Mouse (Mus musculus): Measurements from ENCODE around the gene 4933415A04Rik. TPM values are rescaled to one million over a fixed set of nuclear protein-coding genes. Genes with fewer than 3 reads are reported as not detected.

Gene 4933415A04Rik
- total RNA-seq, 2 experiments from 2014 or later = 1.9 to 2.4 TPM

DNA sequence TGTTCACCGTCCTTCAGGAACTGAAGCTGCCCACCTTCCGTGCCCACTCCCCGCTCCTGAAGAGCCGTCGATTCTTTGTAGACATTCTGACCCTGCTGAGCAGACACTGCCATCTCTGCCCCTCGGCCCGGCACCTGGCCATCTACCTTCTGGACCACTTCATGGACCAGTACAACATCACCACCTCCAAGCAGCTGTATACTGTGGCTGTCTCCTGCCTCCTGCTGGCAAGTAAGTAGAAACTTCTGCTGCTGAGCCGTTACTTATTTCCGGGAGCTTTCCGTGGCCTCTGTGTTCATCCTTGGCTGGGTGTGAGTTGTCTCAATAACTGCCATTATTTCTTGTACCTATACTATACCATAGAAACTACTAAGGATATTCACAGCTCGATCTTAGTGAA lies 30.3 kb upstream of the 4933415A04Rik start:
- TF ChIP-seq CTCF (conservative IDR thresholded peaks at IDR 0.05) = peak; percentile 64
- no peak for DNase-seq (ENCODE audit: low spot score in 2 of 2)
- Histone ChIP-seq H3K27ac (no peak overlapping the region), H3K4me3 (no peak overlapping the region)

GRCm38 (mm10) chr11:43559515-43560292 lies 27.1 kb upstream of the 4933415A04Rik start:
- peak; percentile 82 to 83 for DNase-seq (ENCODE audit: low spot score in 2 of 2)
- Histone ChIP-seq H3K27ac (peak overlapping the region; percentile 81), H3K4me3 (no peak overlapping the region)
- no peak for TF ChIP-seq CTCF (conservative IDR thresholded peaks at IDR 0.05)

DNA sequence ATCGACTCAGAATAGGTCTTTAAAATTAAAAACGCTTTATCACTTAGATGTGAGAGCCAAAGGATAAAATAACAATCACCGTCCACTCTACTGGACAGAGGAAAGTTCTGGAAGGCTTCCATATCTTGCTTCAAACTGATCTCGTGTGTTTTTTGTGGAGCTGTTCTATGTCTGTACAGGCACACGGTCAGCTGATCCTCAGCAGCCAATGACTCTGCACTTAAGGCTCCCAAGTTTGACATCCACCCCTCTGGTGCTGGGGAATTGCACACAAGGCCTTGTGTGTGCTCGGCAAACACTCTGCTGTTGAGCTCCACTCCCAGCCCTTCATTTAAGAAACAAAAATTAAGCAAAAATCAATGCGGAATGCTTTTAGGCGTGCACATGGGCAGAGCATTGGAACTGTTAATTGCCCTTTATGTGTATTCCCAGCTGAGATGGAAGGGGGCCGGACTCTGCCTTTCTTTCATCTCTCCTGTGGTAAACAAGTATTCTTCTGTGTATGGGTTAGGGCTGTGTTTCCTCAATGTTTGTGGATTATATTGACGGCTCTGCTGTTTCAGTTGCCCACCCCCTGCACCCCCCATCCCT lies 23.1 kb upstream of the 4933415A04Rik start:
- TF ChIP-seq CTCF (conservative IDR thresholded peaks at IDR 0.05) = no peak
- Histone ChIP-seq H3K27ac (peak overlapping the region; percentile 14; the same call in 1 of the 2 replicates), H3K4me3 (no peak overlapping the region)
- DNase-seq (ENCODE audit: low spot score in 2 of 2) = no peak

DNA sequence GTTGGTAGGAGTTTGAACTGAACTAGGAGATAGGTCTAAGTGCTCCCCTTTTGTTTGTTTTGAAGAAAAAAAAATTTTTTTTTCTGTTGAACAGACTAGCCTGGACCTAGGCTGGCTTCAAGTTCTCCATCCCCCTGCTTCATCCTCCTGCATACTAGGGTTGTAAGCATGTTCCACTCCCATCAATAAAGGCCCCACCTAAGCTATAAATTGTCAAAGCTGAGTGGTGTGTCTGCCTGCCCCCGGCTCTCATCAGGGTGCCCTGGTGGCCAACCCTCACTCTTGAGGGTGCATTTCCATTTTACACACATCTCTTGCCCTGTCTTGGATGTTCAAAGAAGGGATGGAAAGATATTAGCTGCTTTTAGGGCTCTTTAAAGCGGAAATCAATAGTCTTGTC lies 21.4 kb upstream of the 4933415A04Rik start:
- Histone ChIP-seq H3K4me3 (no peak overlapping the region), H3K27ac (no peak overlapping the region)
- DNase-seq (ENCODE audit: low spot score in 2 of 2) = no peak
- TF ChIP-seq CTCF (conservative IDR thresholded peaks at IDR 0.05) = no peak

- no peak for DNase-seq (ENCODE audit: low spot score in 2 of 2)
- TF ChIP-seq CTCF (conservative IDR thresholded peaks at IDR 0.05) = no peak
- H3K4me3 ChIP-seq = no peak overlapping the region
- no peak overlapping the region for H3K27ac ChIP-seq
These were observed 21.0 kb upstream of the 4933415A04Rik start for GRCm38 (mm10) chr11:43565852-43566251.

DNA sequence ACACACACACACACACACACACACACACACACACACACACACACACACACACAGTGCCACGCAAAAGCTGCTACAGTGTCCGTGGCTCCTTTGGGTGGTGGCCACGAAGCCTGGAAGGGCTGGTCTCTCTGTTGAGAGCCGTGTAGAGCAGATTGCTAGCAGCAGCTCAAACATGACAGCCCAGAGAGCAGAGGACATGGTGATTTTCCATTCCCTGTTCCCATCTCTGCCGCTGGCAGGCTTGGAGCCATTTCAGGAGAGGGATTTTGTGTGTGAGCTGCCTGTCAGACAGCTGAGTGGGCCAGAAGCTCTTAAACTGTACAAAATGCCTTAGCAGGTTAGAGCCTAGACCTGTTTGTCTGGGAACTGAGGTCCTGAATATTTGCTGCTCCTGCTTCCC lies 20.1 kb upstream of the 4933415A04Rik start:
- no peak overlapping the region for H3K4me3 ChIP-seq
- H3K27ac ChIP-seq = peak overlapping the region; percentile 66; the same call in 1 of the 2 replicates
- no peak for DNase-seq (ENCODE audit: low spot score in 2 of 2)
- no peak for TF ChIP-seq CTCF (conservative IDR thresholded peaks at IDR 0.05)

DNA sequence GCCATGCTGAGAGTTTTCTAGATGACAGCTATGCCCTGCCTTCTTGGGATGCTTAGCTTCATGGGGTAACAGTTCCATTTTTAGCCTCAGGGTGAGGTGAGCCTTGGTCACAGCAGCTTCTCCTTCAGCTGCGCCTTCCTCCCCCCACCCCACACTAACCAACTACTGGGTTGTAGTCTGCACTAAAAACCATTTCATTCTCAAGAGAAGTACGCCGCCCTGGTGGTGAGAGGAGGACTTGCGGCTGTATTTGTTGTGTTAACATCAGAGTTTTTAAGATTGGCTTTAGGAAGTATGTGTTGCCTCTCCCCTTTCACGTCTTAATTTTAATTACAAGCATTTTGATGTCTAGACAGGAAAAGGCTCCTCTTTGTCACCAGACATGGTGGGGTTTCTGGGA lies 18.6 kb upstream of the 4933415A04Rik start:
- peak; percentile 84 for TF ChIP-seq CTCF (conservative IDR thresholded peaks at IDR 0.05)
- no peak for DNase-seq (ENCODE audit: low spot score in 2 of 2)
- no peak overlapping the region for H3K27ac ChIP-seq
- H3K4me3 ChIP-seq = no peak overlapping the region

DNA sequence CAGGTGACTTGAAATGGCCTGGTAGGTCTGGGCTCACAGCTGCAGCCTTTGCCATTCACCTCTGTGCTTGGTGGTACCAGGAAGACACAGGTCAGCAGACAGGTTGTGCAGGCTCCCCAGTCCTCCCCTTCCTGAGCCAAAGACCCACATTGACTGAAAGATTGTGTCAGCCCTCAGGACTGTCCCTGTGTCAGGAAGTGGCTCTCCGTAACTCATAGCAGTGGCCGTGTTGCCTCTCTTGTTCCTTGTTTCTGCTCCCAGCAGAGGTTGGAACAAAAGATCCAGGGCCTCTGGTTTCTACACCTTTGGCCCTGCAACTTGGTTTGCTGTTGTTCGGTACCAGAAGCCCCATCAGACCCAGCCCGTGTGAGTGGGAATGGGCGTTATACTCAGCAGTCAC lies 17.7 kb upstream of the 4933415A04Rik start:
- H3K4me3 ChIP-seq = no peak overlapping the region
- no peak for DNase-seq (ENCODE audit: low spot score in 2 of 2)
- no peak for TF ChIP-seq CTCF (conservative IDR thresholded peaks at IDR 0.05)
- H3K27ac ChIP-seq = peak overlapping the region; percentile 37; the same call in 1 of the 2 replicates

DNA sequence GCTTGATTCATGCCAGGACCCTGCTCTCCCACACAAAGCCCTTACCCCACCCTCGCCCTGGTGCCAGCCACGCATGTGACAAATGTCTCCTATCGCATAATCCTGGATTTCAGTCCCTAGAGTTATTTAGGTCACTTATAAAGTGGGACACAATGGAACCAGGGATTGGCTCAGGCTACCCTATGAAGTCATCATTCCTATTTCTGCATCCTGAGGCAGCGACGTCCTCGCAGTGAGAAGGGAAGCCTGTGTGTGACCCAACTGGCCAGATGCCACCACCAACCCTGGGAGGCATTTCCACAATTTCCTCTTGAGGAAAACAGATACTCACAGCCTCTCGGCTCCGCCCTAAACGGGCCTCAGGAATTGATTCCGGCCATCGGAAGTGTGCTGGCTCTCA lies 17.2 kb upstream of the 4933415A04Rik start:
- H3K4me3 ChIP-seq = no peak overlapping the region
- no peak for TF ChIP-seq CTCF (conservative IDR thresholded peaks at IDR 0.05)
- DNase-seq (ENCODE audit: low spot score in 2 of 2) = peak in 1 of 2 experiments; percentile 19
- H3K27ac ChIP-seq = peak overlapping the region; percentile 37; the same call in 1 of the 2 replicates

DNA sequence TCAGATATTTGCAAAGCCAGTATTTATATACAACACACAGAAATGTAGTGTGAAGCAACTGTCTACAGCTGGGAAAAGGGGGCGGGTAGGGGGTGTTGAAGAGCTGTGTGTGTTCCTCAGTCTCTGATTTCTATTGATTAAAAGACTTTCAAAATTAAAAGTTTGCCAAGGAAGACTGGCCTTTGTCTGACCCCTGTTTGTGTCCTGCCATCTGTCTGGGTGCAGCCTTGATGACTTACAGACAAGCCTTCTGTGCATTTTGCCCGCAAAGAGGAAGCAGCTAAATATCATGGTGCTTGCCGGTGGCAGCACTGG lies 11.8 kb upstream of the 4933415A04Rik start:
- DNase-seq (ENCODE audit: low spot score in 2 of 2) = no peak
- TF ChIP-seq CTCF (conservative IDR thresholded peaks at IDR 0.05) = no peak
- no peak overlapping the region for H3K27ac ChIP-seq
- H3K4me3 ChIP-seq = no peak overlapping the region

- DNase-seq (ENCODE audit: low spot score in 2 of 2) = no peak
- no peak overlapping the region for H3K27ac ChIP-seq
- H3K4me3 ChIP-seq = no peak overlapping the region
- no peak for TF ChIP-seq CTCF (conservative IDR thresholded peaks at IDR 0.05)
These were observed 11.3 kb upstream of the 4933415A04Rik start for GRCm38 (mm10) chr11:43575376-43576151.

- no peak for TF ChIP-seq CTCF (conservative IDR thresholded peaks at IDR 0.05)
- H3K27ac ChIP-seq = no peak overlapping the region
- DNase-seq (ENCODE audit: low spot score in 2 of 2) = no peak
- H3K4me3 ChIP-seq = no peak overlapping the region
These were observed 8.9 kb upstream of the 4933415A04Rik start for GRCm38 (mm10) chr11:43577713-43578478.
